Mouse (Mus musculus) thymus, adult 2 months (tissue): Measurements from ENCODE around the gene Rnf220.

Experiments
- CTCF ChIP-seq: fragments of 200-500 bp; IDR thresholded peaks from 2 replicates; pipeline ENCODE4 v1.5.1; 2012; ENCODE audit warnings: mild to moderate bottlenecking, control low read depth, low read length, moderate library complexity, borderline replicate concordance; ENCODE audit not compliant: control insufficient read depth, poor library complexity, insufficient read depth; ENCODE audit errors: extremely low read depth
- POLR2A ChIP-seq: fragments of 200-500 bp; IDR thresholded peaks from 2 replicates; pipeline ENCODE4 v1.6.1; 2012; ENCODE audit warnings: mild to moderate bottlenecking, low read length, control low read depth, moderate library complexity; ENCODE audit not compliant: control insufficient read depth, poor library complexity, insufficient read depth; ENCODE audit errors: extremely low read depth

GRCm38 (mm10) chr4:117374078-117374540 is 122.7 kb downstream of the Rnf220 start:
- TF ChIP-seq CTCF, result no peak
- no peak for TF ChIP-seq POLR2A
